Mouse (Mus musculus) adrenal gland, adult 18-20 months (tissue): Measurements from ENCODE around the gene Iqcc. TPM values are rescaled to one million over a fixed set of nuclear protein-coding genes. Genes with fewer than 3 reads are reported as not detected.

Experiments
- DNase-seq, 2 experiments: peaks; one replicate each; pipeline ENCODE4 v3.0.0; 2021 to 2022; ENCODE audit warnings: low spot score in 2 of 2
- total RNA-seq, 2 experiments: library from RNA; stranded (reverse); gene quantifications; 1 replicate in 1 of 2; 2 replicates in 1 of 2; pipeline ENCODE4 v1.2.3; 2021

Gene Iqcc
- total RNA-seq, 2 experiments from 2014 or later = 27.0 to 28.6 TPM

GRCm38 (mm10) chr4:129622803-129623535 is 4.1 kb upstream of the Iqcc start:
- DNase-seq = no peak

GRCm38 (mm10) chr4:129622120-129622802 is 3.4 kb upstream of the Iqcc start:
- no peak for DNase-seq

GRCm38 (mm10) chr4:129621283-129621841 is 2.5 kb upstream of the Iqcc start:
- no peak for DNase-seq

GRCm38 (mm10) chr4:129620419-129621282 is 1.8 kb upstream of the Iqcc start:
- DNase-seq = no peak

- DNase-seq = no peak
Measured at GRCm38 (mm10) chr4:129618031-129618430, 868 bp downstream of the Iqcc start.

GRCm38 (mm10) chr4:129617121-129617641 is 1.7 kb downstream of the Iqcc start:
- no peak for DNase-seq

- DNase-seq = no peak
Measured at GRCm38 (mm10) chr4:129616631-129617030, 2.3 kb downstream of the Iqcc start.

GRCm38 (mm10) chr4:129615801-129616290 is 3.1 kb downstream of the Iqcc start:
- DNase-seq = no peak

GRCm38 (mm10) chr4:129614093-129614492 is 4.8 kb downstream of the Iqcc start, which contains the start of gene Dcdc2b:
TSS of gene Dcdc2b (minus strand) at chr4:129614257.
- no peak for DNase-seq

- no peak for DNase-seq
Measured at GRCm38 (mm10) chr4:129610472-129610871, 8.4 kb downstream of the Iqcc start.

GRCm38 (mm10) chr4:129610026-129610425 is 8.9 kb downstream of the Iqcc start:
- DNase-seq = no peak

- no peak for DNase-seq
Measured at GRCm38 (mm10) chr4:129609139-129609631, 9.7 kb downstream of the Iqcc start.

GRCm38 (mm10) chr4:129608426-129609025 is 10.4 kb downstream of the Iqcc start:
- DNase-seq = peak; percentile 72 to 73

GRCm38 (mm10) chr4:129600233-129601158 is 18.4 kb downstream of the Iqcc start, which contains the start of the genes Eif3i and Tmem234:
TSS of gene Eif3i (minus strand) at chr4:129600648.
TSS of gene Tmem234 (plus strand) at chr4:129600668.
- DNase-seq = peak; percentile 73 to 75

GRCm38 (mm10) chr4:129588865-129589264 is 30.0 kb downstream of the Iqcc start:
- no peak for DNase-seq

GRCm38 (mm10) chr4:129586943-129587342 is 32.0 kb downstream of the Iqcc start:
- no peak for DNase-seq

GRCm38 (mm10) chr4:129585773-129586172 is 33.1 kb downstream of the Iqcc start:
- DNase-seq = no peak

- DNase-seq = peak; percentile 89 to 91
Measured at GRCm38 (mm10) chr4:129584884-129585608, 33.9 kb downstream of the Iqcc start.
